Mouse (Mus musculus) heart, adult 9 months (tissue): Measurements from ENCODE around the gene Fgf7.

Experiments
- DNase-seq, 2 experiments: peaks; one replicate each; pipeline ENCODE4 v3.0.0; 2022; ENCODE audit warnings: low spot score in 2 of 2

Fgf7 gene

GRCm38 (mm10) chr2:126034379-126035005 is at the start of gene Fgf7:
TSS of gene Fgf7 (plus strand) at chr2:126034658.
- peak in 1 of 2 experiments; percentile 15 for DNase-seq

GRCm38 (mm10) chr2:126002291-126002690 is 32.2 kb upstream of the Fgf7 start:
- DNase-seq, result no peak

DNA sequence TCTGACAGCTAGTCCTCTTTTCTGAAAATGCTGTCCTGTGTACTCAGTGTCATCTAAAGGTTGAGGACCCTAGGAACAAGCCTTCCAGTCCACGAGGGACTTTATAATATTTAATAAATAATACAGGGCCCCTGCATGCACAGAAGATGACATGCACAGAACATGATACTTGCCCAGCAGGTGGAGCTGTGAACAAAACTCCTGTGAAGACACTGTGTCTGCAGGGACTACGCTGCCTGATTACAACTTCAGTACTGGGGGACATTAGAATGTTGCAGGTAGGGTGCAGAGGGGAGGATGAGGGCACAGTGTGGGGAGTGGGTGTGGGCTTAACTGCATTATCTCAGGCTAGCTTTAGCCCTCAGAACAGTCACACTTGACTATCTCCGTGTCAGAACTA is 28.4 kb upstream of the Fgf7 start:
- DNase-seq, result peak; percentile 7 to 49

- no peak for DNase-seq
Measured at GRCm38 (mm10) chr2:126006742-126007141, 27.7 kb upstream of the Fgf7 start.

DNA sequence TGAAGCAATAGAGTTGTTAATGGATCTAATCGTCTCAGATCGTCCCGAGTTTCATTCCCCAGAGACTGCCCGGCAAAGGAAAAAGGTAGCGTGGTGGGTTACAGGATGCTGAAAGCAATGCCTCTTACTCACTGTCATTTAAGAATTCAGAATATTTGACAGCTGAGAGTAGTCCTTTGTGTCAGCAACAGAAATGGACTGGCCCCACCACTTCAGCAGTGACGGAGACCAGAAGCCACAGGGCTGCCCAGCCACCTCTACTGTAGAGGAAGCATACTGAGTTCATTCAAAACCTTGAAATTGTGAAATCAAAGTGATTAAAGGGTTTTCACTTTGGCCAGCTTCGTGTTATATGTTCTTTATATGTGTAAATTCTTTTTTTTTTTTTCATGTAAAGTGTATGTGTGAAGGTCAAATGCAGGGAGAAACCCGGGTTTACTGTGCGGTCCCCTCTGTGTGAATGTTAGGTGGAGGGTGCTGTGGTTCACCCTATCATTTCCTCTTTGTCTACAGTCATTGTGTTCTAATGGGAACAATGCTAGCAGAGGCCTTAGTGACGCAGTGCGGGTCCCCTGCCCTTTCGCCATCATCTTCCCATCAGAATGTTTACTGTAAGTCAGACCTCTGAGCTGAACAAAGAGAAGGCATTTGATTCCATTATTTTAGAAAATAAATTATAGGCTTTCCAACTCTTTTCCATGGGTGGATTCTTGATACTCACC is 19.3 kb upstream of the Fgf7 start:
- DNase-seq, result no peak

DNA sequence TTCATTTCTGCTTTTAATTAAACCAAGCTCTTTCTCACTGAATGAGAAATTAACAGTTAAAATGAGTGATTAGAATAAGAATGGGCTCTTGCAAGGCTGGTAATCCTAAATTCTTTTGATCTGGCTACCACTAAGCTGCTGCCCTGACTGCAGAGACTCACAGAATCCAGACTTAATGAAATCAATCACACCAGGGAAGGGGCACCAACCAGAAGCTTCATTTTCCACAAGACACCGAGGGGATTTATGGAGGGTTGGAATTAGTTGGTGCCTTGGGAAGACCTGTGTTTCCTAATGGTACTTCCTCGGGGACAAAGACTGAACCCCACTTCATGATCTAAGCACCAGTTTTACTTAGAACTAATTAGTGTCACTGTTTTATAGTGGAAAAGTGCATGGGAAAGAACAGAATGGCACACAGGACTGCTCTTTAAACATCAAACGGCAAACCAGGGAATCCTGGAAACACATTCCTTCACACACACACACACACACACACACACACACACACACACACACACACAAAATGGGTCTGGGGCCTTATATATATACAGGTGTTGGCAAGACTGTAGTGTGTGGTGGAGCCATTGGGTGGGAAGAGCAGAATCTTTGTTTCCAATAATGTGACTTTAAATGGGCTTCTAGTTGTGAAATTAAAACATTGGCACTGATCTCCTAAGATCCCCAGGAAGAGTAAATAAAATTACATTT is 18.5 kb upstream of the Fgf7 start:
- no peak for DNase-seq

- DNase-seq, result no peak
Measured at GRCm38 (mm10) chr2:126031186-126031900, 3.1 kb upstream of the Fgf7 start.

DNA sequence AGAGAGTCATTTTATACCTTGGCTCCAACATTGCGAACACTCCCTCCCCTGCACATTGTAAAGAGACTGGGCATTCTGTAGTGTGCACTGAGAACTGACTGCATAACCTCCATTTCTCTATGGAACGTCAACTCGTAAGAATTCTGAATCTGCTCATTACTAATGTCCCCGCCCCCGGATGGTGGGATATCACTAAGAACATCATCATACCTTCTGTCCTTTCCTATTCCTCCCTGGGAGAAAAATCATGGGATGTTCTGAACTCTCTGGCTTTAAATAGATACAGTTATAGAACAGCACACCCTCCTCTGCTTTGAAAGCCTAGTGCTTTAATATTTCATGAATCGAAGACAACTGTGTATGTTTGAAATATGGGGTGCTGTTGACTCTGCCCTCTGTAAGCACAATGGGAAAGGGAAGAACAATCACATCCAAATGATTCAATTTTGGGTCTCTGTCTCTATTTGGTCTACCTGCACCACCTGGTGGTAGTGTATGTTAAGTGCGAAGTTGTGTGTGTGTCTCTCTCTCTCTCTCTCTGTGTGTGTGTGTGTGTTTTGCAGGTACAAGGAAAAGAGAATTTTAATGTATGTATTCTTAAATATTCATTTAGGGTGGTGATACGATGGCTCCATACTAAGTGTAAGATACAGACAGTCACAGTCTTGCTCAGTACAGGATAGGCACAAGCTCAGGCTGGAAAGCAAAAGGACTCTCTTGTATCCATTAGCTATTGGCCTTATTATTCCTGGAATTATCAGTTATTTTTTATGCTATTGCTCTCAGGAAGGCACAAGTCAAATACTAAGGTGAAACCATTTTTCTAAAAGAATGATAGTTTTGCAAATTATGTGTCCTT is 1.1 kb upstream of the Fgf7 start:
- no peak for DNase-seq

DNA sequence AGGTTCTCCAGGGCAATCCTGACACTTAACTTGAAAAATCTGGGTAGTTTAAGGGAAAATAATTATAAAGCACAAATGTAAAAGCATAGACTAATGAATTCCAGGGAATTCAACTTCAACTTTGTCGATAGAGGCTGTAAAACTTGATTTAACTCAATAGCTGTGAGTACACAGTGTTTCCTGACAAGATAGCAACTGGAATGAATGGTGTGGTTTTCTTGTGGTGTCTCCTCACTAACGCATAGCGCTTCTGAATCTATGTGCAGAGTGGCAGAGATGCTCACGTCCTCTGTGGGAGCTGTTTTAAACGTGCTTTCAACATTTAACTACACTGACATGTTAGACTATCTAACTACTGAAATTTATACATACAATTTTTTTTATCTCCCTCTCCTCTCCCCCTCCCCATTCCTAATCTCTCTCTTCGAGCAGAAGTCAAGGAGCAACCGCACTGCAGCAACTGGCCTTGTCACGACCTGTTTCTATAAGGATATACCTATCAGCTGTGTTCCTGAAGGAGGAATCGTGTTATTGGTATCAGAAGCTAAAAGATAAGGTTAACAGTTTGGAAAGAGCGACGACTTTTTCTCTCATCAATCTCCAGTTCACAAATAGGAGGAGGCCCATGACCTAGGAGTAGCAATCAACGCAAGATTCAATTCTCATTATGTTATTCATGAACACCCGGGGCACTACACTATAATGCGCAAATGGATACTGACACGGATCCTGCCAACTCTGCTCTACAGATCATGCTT is 734 bp downstream of the Fgf7 start:
- DNase-seq, result no peak

GRCm38 (mm10) chr2:126036121-126036520 is 1.7 kb downstream of the Fgf7 start:
- no peak for DNase-seq

- DNase-seq, result no peak
Measured at GRCm38 (mm10) chr2:126038221-126039000, 4.0 kb downstream of the Fgf7 start.

DNA sequence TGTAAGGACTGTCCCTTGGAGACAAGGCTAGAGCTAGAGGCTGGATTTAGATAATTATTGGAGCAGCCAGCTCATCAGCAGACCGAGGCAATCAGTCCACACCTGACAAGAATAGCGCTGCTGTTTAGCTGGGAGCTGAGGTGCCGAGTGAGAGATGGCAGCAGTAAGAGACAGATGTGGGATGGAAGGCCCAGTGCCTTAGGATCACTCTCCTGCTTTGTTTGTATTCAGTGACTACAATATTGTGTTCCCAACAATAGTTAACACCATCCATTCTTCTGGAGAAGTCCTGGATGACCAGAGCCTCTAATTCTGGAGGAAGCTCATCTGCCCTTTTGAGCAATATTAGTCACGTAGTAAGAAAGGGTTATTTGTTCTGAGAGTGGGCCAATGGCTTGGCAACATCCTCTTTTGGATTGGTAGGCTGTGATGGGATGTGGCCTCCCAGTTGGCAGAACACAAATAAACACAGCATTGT is 5.0 kb downstream of the Fgf7 start:
- DNase-seq, result peak; percentile 64 to 68

GRCm38 (mm10) chr2:126040651-126041050 is 6.2 kb downstream of the Fgf7 start:
- DNase-seq, result peak; percentile 30 to 50

- DNase-seq, result no peak
Measured at GRCm38 (mm10) chr2:126041237-126041636, 6.8 kb downstream of the Fgf7 start.

- no peak for DNase-seq
Measured at GRCm38 (mm10) chr2:126042674-126043073, 8.2 kb downstream of the Fgf7 start.

GRCm38 (mm10) chr2:126045621-126046020 is 11.2 kb downstream of the Fgf7 start:
- no peak for DNase-seq

DNA sequence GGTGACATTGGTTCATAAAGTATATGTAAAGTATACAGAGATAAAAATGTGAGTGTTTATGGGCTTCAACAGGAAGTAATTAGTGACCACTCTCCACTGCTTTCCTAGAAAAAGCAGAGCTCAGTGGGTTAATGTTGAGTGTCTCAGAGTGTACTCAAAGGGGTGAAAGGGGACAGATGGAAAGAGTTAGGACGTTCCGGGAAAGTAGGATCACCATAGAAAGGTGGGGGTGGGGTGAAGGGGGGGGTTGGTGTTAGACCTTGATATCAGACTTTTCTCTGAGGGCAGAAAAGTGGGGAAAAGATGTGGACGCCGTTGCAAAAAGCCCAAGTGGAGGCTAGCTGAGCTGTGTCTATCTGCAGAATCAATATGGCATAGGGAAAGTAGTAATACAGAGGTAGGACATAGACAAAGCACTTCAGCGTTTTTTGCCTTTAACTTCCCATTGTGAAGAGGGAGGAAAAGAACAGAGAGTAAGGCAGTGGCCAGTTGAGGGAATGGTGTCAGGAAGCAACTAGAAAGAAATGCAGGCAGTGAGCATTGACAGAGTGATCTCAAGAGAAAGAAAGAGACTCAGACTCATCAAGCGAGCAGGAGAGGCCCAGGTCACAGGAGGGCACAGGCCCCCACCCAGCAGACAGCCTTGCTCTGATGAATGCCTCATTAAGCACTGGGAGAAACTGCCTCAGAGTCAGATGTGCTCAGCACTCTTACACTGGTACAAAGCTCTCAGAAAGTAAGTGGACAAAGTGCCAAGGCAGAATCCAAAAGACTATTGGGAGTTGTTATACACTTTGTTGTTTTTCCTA is 18.5 kb downstream of the Fgf7 start:
- DNase-seq, result no peak

- no peak for DNase-seq
Measured at GRCm38 (mm10) chr2:126053657-126054056, 19.2 kb downstream of the Fgf7 start.

DNA sequence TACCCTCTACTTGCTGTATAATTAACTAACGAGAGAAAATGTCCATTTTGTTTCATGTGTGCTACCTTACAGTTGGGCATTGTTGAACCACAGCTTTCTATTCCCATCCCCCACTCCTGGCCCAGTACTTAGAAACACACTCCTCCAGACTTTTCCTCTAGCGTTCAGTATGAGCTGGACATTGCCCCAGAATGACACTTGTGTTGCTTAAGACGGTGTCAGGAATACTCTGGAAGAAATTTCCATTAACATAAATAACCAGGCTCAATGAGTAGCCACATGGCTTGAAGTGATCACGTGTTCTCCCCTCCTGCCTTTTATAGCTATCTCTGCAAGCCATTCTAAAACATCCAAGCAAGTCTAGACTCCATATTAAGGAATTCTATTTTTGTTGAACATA is 26.1 kb downstream of the Fgf7 start:
- DNase-seq, result peak in 1 of 2 experiments; percentile 32
